Mouse (Mus musculus): ENCODE data around the gene Sorbs1. TPM values are rescaled to one million over a fixed set of nuclear protein-coding genes. Genes with fewer than 3 reads are reported as not detected.

The Sorbs1 gene
- polyA plus RNA-seq, 1 experiment from 2014 or later: 152 TPM

- Histone ChIP-seq H3K9me3 (replicated peaks; ENCODE audit: control insufficient read depth, low read length) (no peaks in the 10 kb centered on the region), H3K36me3 (ENCODE audit: control insufficient read depth, insufficient read depth) (peaks cover 7% of the 10 kb centered on the region; the same call in 1 of the 2 replicates)
- 67% methylated on average over 15 of the region's 15 CpGs for WGBS
Observed at GRCm38 (mm10) chr19:40356536-40357522, 156.8 kb downstream of the Sorbs1 start.

GRCm38 (mm10) chr19:40355075-40355474, 158.5 kb downstream of the Sorbs1 start:
- WGBS: 88% methylated on average over 3 of the region's 3 CpGs

More at GRCm38 (mm10) chr19:40356536-40357522, 156.8 kb downstream of the Sorbs1 start:
- Histone ChIP-seq H3K27ac (ENCODE audit: low read length) (peak overlapping the region; percentile 80), H3K9ac (ENCODE audit: low read length) (peak overlapping the region; percentile 4; the same call in 1 of the 2 replicates), H3K4me1 (ENCODE audit: control insufficient read depth, insufficient read depth, low read length) (peaks cover 23% of the 10 kb centered on the region), H3K4me2 (ENCODE audit: low read depth, low read length) (no peak overlapping the region), H3K27me3 (ENCODE audit: control insufficient read depth, insufficient read depth, low read length) (no peaks in the 10 kb centered on the region), H3K4me3 (ENCODE audit: low read length) (no peak overlapping the region)
- ATAC-seq (replicated peaks; ENCODE audit: extremely low read depth, insufficient read depth, low FRiP score): 0 out of 2 replicates have a peak, but pooled peaks have one; percentile 34

GRCm38 (mm10) chr19:40352006-40352405, 161.6 kb downstream of the Sorbs1 start:
- no peak overlapping the region for H3K9ac ChIP-seq (ENCODE audit: low read length)
- H3K4me2 ChIP-seq (ENCODE audit: low read depth, low read length): no peak overlapping the region
- no peak overlapping the region for H3K27ac ChIP-seq (ENCODE audit: low read length)
- H3K4me1 ChIP-seq (ENCODE audit: control insufficient read depth, insufficient read depth, low read length): peaks cover 36% of the 10 kb centered on the region
- WGBS: 76% methylated on average over 14 of the region's 14 CpGs
- no peaks in the 10 kb centered on the region for H3K27me3 ChIP-seq (ENCODE audit: control insufficient read depth, insufficient read depth, low read length)
- no peak overlapping the region for H3K4me3 ChIP-seq (ENCODE audit: low read length)
- peaks cover 18% of the 10 kb centered on the region for H3K36me3 ChIP-seq (ENCODE audit: control insufficient read depth, insufficient read depth)
- no peak for ATAC-seq (replicated peaks; ENCODE audit: extremely low read depth, insufficient read depth, low FRiP score)
- no peaks in the 10 kb centered on the region for H3K9me3 ChIP-seq (replicated peaks; ENCODE audit: control insufficient read depth, low read length)

More at GRCm38 (mm10) chr19:40355075-40355474, 158.5 kb downstream of the Sorbs1 start:
- H3K4me3 ChIP-seq (ENCODE audit: low read length): no peak overlapping the region
- 0 out of 2 replicates have a peak, but pooled peaks have one; percentile 43 for ATAC-seq (replicated peaks; ENCODE audit: extremely low read depth, insufficient read depth, low FRiP score)
- H3K27ac ChIP-seq (ENCODE audit: low read length): no peak overlapping the region
- no peaks in the 10 kb centered on the region for H3K9me3 ChIP-seq (replicated peaks; ENCODE audit: control insufficient read depth, low read length)
- H3K4me1 ChIP-seq (ENCODE audit: control insufficient read depth, insufficient read depth, low read length): peaks cover 22% of the 10 kb centered on the region
- H3K36me3 ChIP-seq (ENCODE audit: control insufficient read depth, insufficient read depth): peaks cover 17% of the 10 kb centered on the region
- H3K4me2 ChIP-seq (ENCODE audit: low read depth, low read length): no peak overlapping the region
- H3K9ac ChIP-seq (ENCODE audit: low read length): no peak overlapping the region
- no peaks in the 10 kb centered on the region for H3K27me3 ChIP-seq (ENCODE audit: control insufficient read depth, insufficient read depth, low read length)

GRCm38 (mm10) chr19:40350835-40351234, 162.7 kb downstream of the Sorbs1 start:
- no peaks in the 10 kb centered on the region for H3K27me3 ChIP-seq (ENCODE audit: control insufficient read depth, insufficient read depth, low read length)
- H3K4me1 ChIP-seq (ENCODE audit: control insufficient read depth, insufficient read depth, low read length): peaks cover 38% of the 10 kb centered on the region
- H3K9me3 ChIP-seq (replicated peaks; ENCODE audit: control insufficient read depth, low read length): no peaks in the 10 kb centered on the region
- H3K9ac ChIP-seq (ENCODE audit: low read length): no peak overlapping the region
- WGBS: 91% methylated on average over 4 of the region's 4 CpGs
- no peak for ATAC-seq (replicated peaks; ENCODE audit: extremely low read depth, insufficient read depth, low FRiP score)
- H3K27ac ChIP-seq (ENCODE audit: low read length): no peak overlapping the region
- H3K4me3 ChIP-seq (ENCODE audit: low read length): no peak overlapping the region
- H3K36me3 ChIP-seq (ENCODE audit: control insufficient read depth, insufficient read depth): peaks cover 18% of the 10 kb centered on the region
- no peak overlapping the region for H3K4me2 ChIP-seq (ENCODE audit: low read depth, low read length)

- Histone ChIP-seq H3K27ac (ENCODE audit: low read length) (no peak overlapping the region), H3K36me3 (ENCODE audit: control insufficient read depth, insufficient read depth) (peaks cover 19% of the 10 kb centered on the region), H3K27me3 (ENCODE audit: control insufficient read depth, insufficient read depth, low read length) (no peaks in the 10 kb centered on the region), H3K4me3 (ENCODE audit: low read length) (no peak overlapping the region), H3K9ac (ENCODE audit: low read length) (no peak overlapping the region), H3K9me3 (replicated peaks; ENCODE audit: control insufficient read depth, low read length) (no peaks in the 10 kb centered on the region), H3K4me1 (ENCODE audit: control insufficient read depth, insufficient read depth, low read length) (peaks cover 31% of the 10 kb centered on the region), H3K4me2 (ENCODE audit: low read depth, low read length) (no peak overlapping the region)
- no peak for ATAC-seq (replicated peaks; ENCODE audit: extremely low read depth, insufficient read depth, low FRiP score)
- 68% methylated on average over 16 of the region's 16 CpGs for WGBS
Observed at GRCm38 (mm10) chr19:40349713-40350671, 163.6 kb downstream of the Sorbs1 start.

GRCm38 (mm10) chr19:40349281-40349680, 164.3 kb downstream of the Sorbs1 start:
- ATAC-seq (replicated peaks; ENCODE audit: extremely low read depth, insufficient read depth, low FRiP score): no peak
- peak overlapping the region; percentile 92 for H3K27ac ChIP-seq (ENCODE audit: low read length)
- no peak overlapping the region for H3K4me2 ChIP-seq (ENCODE audit: low read depth, low read length)
- 75% methylated on average over 3 of the region's 3 CpGs for WGBS
- H3K9me3 ChIP-seq (replicated peaks; ENCODE audit: control insufficient read depth, low read length): no peaks in the 10 kb centered on the region
- no peak overlapping the region for H3K9ac ChIP-seq (ENCODE audit: low read length)
- H3K4me3 ChIP-seq (ENCODE audit: low read length): no peak overlapping the region
- peaks cover 24% of the 10 kb centered on the region for H3K36me3 ChIP-seq (ENCODE audit: control insufficient read depth, insufficient read depth)
- H3K4me1 ChIP-seq (ENCODE audit: control insufficient read depth, insufficient read depth, low read length): peaks cover 30% of the 10 kb centered on the region
- no peaks in the 10 kb centered on the region for H3K27me3 ChIP-seq (ENCODE audit: control insufficient read depth, insufficient read depth, low read length)

GRCm38 (mm10) chr19:40348652-40349051, 164.9 kb downstream of the Sorbs1 start:
- H3K4me2 ChIP-seq (ENCODE audit: low read depth, low read length): no peak overlapping the region
- H3K36me3 ChIP-seq (ENCODE audit: control insufficient read depth, insufficient read depth): peaks cover 28% of the 10 kb centered on the region
- WGBS: 66% methylated on average over 2 of the region's 2 CpGs
- no peaks in the 10 kb centered on the region for H3K9me3 ChIP-seq (replicated peaks; ENCODE audit: control insufficient read depth, low read length)
- no peaks in the 10 kb centered on the region for H3K27me3 ChIP-seq (ENCODE audit: control insufficient read depth, insufficient read depth, low read length)
- H3K4me3 ChIP-seq (ENCODE audit: low read length): no peak overlapping the region
- peaks cover 30% of the 10 kb centered on the region for H3K4me1 ChIP-seq (ENCODE audit: control insufficient read depth, insufficient read depth, low read length)
- H3K27ac ChIP-seq (ENCODE audit: low read length): peak overlapping the region; percentile 92
- ATAC-seq (replicated peaks; ENCODE audit: extremely low read depth, insufficient read depth, low FRiP score): no peak
- H3K9ac ChIP-seq (ENCODE audit: low read length): peak overlapping the region; percentile 30

GRCm38 (mm10) chr19:40348175-40348574, 165.4 kb downstream of the Sorbs1 start:
- no peak overlapping the region for H3K4me2 ChIP-seq (ENCODE audit: low read depth, low read length)
- H3K27me3 ChIP-seq (ENCODE audit: control insufficient read depth, insufficient read depth, low read length): no peaks in the 10 kb centered on the region
- peaks cover 30% of the 10 kb centered on the region for H3K4me1 ChIP-seq (ENCODE audit: control insufficient read depth, insufficient read depth, low read length)
- peak overlapping the region; percentile 34 for H3K9ac ChIP-seq (ENCODE audit: low read length)
- no peak overlapping the region for H3K4me3 ChIP-seq (ENCODE audit: low read length)
- 55% methylated on average over 7 of the region's 7 CpGs for WGBS
- peaks cover 28% of the 10 kb centered on the region for H3K36me3 ChIP-seq (ENCODE audit: control insufficient read depth, insufficient read depth)
- H3K27ac ChIP-seq (ENCODE audit: low read length): peak overlapping the region; percentile 92
- H3K9me3 ChIP-seq (replicated peaks; ENCODE audit: control insufficient read depth, low read length): no peaks in the 10 kb centered on the region
- 0 out of 2 replicates have a peak, but pooled peaks have one; percentile 61 for ATAC-seq (replicated peaks; ENCODE audit: extremely low read depth, insufficient read depth, low FRiP score)
